Mouse (Mus musculus) Patski (cell line): ENCODE results near the gene Stmn1. TPM values are rescaled to one million over a fixed set of nuclear protein-coding genes. Genes with fewer than 3 reads are reported as not detected.
A peak's percentile ranks its signal among the peaks of the same experiment; 100 is the strongest.
"Not testable (repeated sequence)": the region's sequence is repeated elsewhere in the genome, so short reads cannot be mapped to it uniquely, and the experiment has no call there.

Experiments used
- ATAC-seq: fragments of 100-300 bp; one replicate; pipeline ENCODE4 v1.8.0; 2021
- CTCF ChIA-PET: fragments of 350-600 bp; sonication (Branson Sonifier 250); formaldehyde crosslinking; loops from one replicate; lab custom pipeline; 2022; ENCODE audit warnings: inconsistent platforms; lab: Charles Lee
- POLR2A ChIA-PET: fragments of 350-600 bp; sonication (Branson Sonifier 250); formaldehyde crosslinking; loops from one replicate; lab custom pipeline; 2022; ENCODE audit warnings: antibody characterized with exemption, inconsistent platforms; lab: Charles Lee
- DNase-seq: peaks from one replicate; pipeline ENCODE4 v3.0.0-alpha.2; 2011; ENCODE audit warnings: low read depth, low spot score
- H3K27me3 ChIP-seq: fragments of 371-371 bp; one replicate; pipeline ENCODE4 v1.5.1; 2021
- CTCF ChIP-seq: fragments of 100-300 bp; IDR thresholded peaks from one replicate; pipeline ENCODE4 v1.5.1; 2021
- in situ Hi-C: fragments of 300-500 bp; cut with MboI; formaldehyde crosslinking; loops from 3 replicates; pipeline ENCODE4 v1.11.1; 2018; ENCODE audit warnings: low pct_unique_long_range_greater_than_20kb, mixed read lengths
- polyA plus RNA-seq: library from polyadenylated mRNA; unstranded; gene quantifications from one replicate; pipeline ENCODE4 v1.2.3, GENCODE M21; 2021

The Stmn1 gene
- polyA plus RNA-seq, 1 experiment from 2014 or later, result 204 TPM

DNA sequence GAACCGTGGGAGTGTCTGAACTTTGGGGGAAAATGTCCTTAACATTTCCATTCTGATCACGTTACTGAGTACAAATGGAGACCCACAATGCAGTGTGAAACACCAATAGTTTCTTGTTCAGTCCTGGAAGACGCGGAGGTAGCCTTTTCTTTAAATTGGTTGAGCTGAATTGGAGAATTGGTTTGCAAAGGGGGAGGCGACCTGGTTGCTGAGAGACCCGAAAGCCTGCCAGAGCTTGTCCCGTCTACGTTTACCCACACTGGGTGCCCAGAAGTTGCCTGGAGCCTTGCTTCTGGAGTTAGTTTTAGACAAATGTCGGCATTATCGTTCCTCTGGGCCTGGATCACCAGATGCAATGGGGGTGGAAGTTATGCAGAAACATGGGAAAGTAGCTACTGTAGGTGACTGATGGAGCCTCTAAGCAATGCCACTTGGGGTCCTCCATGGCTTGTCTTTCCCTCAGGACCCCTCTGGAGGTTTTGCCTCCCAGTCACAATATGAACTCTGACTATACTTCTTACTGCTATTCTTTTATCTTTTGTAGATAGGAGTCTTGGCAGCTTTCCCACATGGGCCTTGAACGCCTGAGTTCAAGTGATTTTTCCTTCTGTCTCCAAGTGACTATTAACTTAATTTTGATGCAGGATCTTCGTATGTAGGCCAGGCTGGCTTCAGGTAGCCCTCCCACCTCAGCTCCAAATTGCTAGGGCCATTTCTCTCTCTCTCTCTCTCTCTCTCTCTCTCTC, 30.0 kb downstream of the Stmn1 start:
- in situ Hi-C loops, result no loop called here
- POLR2A ChIA-PET, result no interaction called here
- no peak for ATAC-seq
- TF ChIP-seq CTCF, result no peak
- DNase-seq, result no peak
- H3K27me3 ChIP-seq, result no peaks in the 10 kb centered on the region
- CTCF ChIA-PET, result no interaction called here

DNA sequence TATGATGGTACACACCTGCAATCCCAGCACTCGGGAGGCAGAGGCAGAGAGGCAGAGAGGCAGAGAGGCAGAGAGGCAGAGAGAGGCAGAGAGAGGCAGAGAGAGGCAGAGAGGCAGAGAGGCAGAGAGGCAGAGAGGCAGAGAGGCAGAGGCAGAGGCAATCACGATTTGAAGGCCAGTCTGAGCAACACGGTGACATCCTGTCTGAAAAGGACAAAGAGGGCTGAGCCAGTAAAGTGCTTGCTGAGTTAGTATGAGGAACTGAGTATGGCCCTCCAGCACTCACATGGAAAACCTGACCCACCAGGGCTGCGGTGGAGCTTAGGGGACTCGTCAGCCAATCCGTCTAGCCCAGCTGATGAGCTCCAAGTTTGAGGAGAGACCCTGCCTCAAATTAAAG, 30.9 kb downstream of the Stmn1 start:
- DNase-seq, in situ Hi-C loops, ATAC-seq, CTCF ChIA-PET, H3K27me3 ChIP-seq, POLR2A ChIA-PET: not testable (repeated sequence)

- no peak for DNase-seq
- no peaks in the 10 kb centered on the region for H3K27me3 ChIP-seq
- ATAC-seq, result no peak
- POLR2A ChIA-PET, result no interaction called here
- TF ChIP-seq CTCF, result no peak
- CTCF ChIA-PET, result no interaction called here
- in situ Hi-C loops, result no loop called here
Observed at GRCm38 (mm10) chr4:134501095-134501494, 33.0 kb downstream of the Stmn1 start.

DNA sequence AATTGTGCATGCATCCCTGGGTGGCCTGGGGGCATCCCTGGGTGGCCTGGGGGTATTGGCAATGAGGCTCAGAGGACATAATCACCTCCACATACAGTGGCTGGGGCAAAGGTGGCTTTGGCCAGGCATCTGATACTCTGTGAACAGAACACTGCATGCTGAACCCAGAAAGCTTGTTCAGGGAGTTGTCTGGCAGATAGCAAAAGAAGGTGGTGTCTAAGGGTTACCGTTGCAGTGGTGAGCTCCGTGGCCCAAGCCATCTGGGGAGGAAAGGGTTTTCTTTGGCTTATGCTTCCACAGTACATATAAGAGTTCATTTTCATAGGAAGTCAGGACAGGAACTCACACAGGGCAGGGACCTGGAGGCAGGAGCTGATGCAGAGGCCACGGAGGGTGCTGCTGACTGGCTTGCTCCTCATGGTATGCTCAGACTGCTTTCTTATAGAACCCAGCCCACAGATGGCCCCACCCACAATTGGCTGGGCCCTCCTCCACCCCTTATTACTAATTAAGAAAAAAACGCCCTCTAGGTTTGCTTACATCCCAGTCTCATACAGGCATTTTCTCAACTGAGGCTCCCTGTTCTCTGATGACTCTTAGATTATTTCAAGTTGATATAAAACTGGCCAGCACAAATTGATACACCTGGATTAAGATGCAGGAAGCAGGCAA, 35.7 kb downstream of the Stmn1 start:
- in situ Hi-C loops, result no loop called here
- no peak for DNase-seq
- no peaks in the 10 kb centered on the region for H3K27me3 ChIP-seq
- no peak for TF ChIP-seq CTCF
- no peak for ATAC-seq
- ChIA-PET POLR2A (no interaction called here), CTCF (no interaction called here)

GRCm38 (mm10) chr4:134505303-134505789, 37.2 kb downstream of the Stmn1 start:
- CTCF ChIA-PET, result no interaction called here
- ATAC-seq (no peak), DNase-seq (no peak)
- no peak for TF ChIP-seq CTCF
- in situ Hi-C loops, result no loop called here
- POLR2A ChIA-PET, result no interaction called here
- no peaks in the 10 kb centered on the region for H3K27me3 ChIP-seq

DNA sequence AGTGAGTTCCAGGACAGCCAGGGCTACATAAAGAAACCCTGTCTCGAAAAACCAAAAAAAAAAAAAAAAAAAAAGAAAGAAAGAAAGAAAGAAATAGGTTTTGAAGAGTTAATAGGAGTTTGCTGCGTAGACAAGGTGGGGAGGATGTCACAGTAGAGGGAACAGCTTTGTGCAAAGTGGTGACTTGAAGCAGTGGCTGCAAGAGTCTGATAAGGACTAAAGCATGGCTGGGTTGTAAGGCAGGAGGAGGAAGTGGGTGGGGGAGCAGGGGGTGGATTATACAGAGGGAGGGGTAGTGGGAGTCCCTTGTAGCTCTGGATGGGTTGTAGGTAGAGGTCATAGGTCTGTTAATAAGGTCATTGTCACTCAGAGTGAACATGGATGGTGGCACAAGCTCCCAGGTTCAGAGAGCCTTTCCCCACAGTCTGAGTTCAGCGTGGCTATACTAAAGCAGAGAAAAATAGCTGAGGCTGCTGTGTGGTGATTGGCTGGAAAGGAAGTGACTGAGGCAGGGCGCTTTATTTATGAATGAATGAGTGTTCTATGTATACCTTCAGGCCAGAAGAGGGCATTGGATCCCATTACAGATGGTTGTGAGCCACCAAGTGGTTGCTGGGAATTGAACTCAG, 38.0 kb downstream of the Stmn1 start:
- no peak for DNase-seq
- in situ Hi-C loops, result no loop called here
- no peak for ATAC-seq
- POLR2A ChIA-PET, result no interaction called here
- no peaks in the 10 kb centered on the region for H3K27me3 ChIP-seq
- TF ChIP-seq CTCF, result no peak
- CTCF ChIA-PET, result no interaction called here

DNA sequence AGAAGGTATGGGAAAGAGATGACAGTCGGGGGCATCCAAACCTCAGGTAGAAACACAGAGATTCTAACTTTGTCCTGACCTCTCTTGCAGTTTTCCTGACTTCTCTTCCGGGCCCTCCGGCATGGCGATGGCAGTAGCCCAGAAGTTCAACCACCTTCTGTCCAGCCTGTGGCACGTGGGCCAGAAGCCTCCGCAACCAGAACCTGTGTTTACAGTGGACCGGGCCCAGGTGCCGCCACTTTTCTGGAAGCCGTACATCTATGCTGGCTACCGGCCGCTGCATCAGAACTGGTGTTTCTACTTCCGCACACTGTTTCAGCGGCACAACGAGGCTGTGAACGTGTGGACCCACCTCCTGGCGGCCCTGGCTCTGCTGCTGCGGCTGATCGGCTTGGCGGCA, 38.6 kb downstream of the Stmn1 start:
- DNase-seq (no peak), ATAC-seq (no peak)
- TF ChIP-seq CTCF, result no peak
- CTCF ChIA-PET, result no interaction called here
- POLR2A ChIA-PET, result no interaction called here
- H3K27me3 ChIP-seq, result no peaks in the 10 kb centered on the region
- in situ Hi-C loops, result no loop called here

DNA sequence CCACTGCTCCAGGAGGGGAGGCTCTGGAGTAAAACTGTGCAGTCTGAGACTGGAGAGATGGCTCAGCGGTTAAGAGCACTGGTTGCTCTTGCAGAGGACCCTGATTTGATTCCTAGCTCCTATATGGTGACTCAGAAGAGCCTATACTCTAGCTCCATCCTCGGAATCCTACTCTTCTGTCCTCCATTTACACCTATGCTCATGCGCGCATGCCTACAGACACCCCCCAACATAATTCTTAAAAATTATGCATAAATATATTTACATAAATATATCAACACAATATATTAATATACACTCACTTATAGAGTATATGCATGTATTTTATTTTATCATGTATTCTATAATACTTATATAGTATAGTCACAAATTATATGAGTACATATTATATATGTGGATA, 42.3 kb downstream of the Stmn1 start:
- ATAC-seq, result no peak
- ChIA-PET CTCF (interaction anchor here (2.4 kb wide), 1 partner anchor 33 kb away, joined by 7 read pairs; no protein-coding TSS in a partner anchor), POLR2A (no interaction called here)
- DNase-seq, result no peak
- no peak for TF ChIP-seq CTCF
- in situ Hi-C loops, result no loop called here
- H3K27me3 ChIP-seq, result no peaks in the 10 kb centered on the region

GRCm38 (mm10) chr4:134510845-134511411, 42.8 kb downstream of the Stmn1 start, which contains the start of gene Aunip:
Gene Aunip (plus strand): TSS chr4:134510999.
- ChIA-PET CTCF (interaction anchor here (0.8 to 2.4 kb wide), 2 partner anchors 16 to 33 kb away, joined by 3 to 7 read pairs; no protein-coding TSS in a partner anchor), POLR2A (no interaction called here)
- peak; percentile 54 for ATAC-seq

DNA sequence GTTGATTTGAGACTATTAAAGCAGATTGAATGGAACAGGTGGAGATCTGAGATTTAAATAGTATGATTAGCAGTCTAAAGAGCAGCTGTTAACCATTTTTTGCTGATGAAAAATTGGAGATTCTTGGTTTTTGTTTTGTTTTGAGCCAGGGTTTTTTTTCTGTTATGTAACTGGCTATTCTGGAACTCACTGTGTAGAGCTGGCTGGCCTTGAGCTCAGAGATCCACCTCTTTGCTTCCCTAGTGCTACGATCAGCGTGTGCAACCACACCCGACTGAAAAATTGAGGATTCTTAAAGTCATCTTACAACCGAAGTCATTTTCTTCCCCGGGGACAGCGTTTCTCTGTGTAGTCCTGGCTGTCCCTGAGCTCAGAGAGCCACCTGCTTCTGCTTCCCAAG, 43.6 kb downstream of the Stmn1 start:
- TF ChIP-seq CTCF, result no peak
- ChIA-PET POLR2A (no interaction called here), CTCF (interaction anchor here (0.8 to 2.4 kb wide), 2 partner anchors 15 to 34 kb away, joined by 3 to 7 read pairs; no protein-coding TSS in a partner anchor)
- no peaks in the 10 kb centered on the region for H3K27me3 ChIP-seq
- ATAC-seq, result no peak
- in situ Hi-C loops, result no loop called here
- DNase-seq, result no peak

More at GRCm38 (mm10) chr4:134510845-134511411, 42.8 kb downstream of the Stmn1 start, which contains the start of gene Aunip:
- TF ChIP-seq CTCF, result no peak
- in situ Hi-C loops, result no loop called here
- no peaks in the 10 kb centered on the region for H3K27me3 ChIP-seq
- DNase-seq, result no peak
